Mouse (Mus musculus) thymus, postnatal 14 days (tissue): Measurements from ENCODE around the gene Mb.
"Not testable (repeated sequence)": the region's sequence is repeated elsewhere in the genome, so short reads cannot be mapped to it uniquely, and the experiment has no call there.

ENCODE experiments used
- DNase-seq: peaks from one replicate; pipeline ENCODE4 v3.0.0; 2021

Gene Mb

DNA sequence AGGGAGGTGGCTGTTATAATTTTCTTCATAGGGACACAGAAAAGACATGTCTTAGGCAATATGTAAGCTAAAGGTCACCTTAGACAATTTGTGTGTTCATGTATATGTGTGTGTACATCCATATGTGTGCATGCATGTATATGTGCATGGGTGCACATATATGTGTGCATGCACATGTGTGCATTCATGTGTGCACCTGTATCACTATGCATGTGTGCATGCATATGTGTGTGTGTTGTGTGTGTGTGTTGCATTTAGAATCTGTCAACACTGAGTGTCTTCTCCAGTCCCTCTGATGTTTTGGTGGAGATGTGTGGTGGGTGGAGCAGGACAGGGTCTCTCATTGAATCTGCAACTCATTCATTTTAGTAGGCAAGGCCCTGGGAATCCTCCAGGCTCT is 12.3 kb upstream of the Mb start:
- DNase-seq = no peak

DNA sequence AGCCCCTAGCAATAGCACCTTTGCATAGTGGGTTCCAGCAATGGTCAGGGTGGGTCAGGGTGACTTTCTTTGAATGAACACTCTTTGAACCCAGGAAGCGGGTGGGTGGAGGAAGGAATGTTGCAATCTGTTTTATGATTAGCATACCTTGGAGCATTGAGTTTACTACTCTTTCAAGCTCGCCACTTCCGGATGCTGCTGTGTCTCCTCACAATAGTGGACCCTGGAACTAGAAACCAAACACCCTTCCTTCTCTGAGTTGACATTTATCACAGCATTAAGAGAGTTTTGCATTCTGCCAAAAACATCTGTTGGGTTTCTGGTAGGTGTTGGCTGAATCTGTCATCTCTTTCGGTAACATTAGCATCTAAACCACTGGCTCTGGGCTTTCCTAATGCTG is 8.9 kb upstream of the Mb start:
- DNase-seq = not testable (repeated sequence)

DNA sequence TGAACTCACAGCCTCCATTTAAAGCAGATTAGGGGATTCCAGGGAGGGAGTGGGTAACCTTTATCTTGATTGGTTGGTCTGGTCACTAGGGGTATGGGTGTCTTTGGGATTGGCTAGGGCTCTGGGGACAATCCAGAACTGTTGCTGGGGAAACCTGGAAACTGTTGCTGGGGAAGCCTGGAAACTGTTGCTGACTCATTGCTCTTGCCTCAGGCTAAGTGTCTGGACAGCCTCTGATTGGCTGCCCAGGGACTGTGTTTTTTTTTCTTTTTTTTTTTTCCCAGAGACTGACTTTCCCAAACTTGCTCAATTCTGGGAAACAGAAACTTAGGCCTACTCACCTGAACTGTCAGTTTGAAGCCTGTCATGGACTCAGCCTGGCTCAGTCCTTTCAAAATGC is 8.1 kb upstream of the Mb start:
- no peak for DNase-seq

DNA sequence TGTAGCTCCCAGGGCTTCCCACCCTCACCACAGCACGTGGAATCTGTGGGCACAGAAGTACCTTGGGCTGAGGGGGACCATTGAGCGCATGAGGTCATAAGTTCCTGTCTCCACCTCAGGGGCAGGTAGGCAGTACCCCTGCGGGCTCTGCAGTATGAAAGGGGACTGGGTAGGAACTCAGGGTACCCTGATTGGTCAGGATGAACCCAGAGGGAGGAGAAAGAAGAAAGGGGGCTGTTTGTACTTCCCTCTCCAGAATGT is 6.3 kb upstream of the Mb start:
- no peak for DNase-seq

DNA sequence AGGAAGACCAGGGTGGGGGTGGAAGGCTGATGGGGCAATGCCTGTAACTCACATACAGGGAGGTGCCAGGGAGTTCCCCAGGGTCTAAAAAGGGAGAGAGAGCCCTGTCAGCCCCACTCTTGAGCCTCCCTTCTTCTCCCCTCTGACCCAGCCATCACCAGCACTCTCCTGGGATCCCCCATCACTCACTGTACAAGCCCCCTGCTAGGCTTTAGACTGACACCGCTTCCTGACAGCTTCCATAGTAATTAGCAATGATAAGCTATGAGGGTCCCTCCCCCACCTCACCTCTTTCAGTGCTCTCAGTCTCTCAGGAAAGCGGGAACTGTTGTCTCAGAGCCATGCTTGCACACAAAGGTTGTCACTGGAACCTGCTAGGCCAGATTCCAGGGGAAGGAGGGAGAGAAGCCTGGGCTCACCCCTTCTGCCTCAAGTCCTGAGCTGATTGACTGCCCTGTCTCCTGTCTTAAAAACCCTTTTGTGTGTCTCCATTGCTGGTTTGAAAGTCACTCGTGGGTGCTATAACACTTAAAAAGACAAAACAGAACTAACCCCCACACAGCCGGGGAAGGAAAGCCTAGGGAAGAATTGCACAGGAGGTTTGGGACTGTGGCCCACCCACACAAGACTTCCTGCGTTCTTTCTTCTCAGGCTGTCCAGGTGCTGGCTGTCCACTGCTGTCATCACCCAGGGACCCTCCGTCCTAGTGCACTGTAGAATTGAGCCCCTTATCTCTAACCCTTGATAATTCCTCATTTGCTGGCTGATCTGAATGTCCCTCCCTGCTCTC is 5.7 kb upstream of the Mb start:
- DNase-seq = no peak

DNA sequence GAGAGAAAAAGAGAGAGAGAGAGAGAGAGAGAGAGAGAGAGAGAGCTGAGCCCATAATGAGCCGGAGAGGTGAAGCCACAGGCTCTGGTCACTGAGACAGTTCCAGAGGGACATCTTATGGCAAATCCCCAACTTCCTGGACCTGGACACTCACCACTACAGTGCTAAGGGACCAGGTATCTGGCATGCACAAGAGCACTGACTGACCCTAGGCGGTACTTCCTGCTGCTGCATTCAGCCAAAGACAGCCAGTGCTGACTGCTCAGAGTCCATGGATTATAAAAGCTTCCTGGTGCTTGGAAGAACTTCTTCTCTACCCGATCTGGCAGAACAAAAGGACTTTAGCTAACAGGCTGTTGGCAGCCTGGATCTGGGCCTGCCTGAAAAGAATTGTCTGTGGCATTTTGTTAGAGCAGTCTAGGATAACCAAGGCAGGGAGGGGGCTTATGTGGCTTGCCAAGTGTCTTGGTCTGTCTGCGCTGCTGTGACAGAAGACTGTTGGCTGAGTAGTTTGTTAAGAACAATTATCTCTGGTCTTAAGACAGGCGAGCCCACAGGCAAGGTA is 4.2 kb upstream of the Mb start:
- no peak for DNase-seq

DNA sequence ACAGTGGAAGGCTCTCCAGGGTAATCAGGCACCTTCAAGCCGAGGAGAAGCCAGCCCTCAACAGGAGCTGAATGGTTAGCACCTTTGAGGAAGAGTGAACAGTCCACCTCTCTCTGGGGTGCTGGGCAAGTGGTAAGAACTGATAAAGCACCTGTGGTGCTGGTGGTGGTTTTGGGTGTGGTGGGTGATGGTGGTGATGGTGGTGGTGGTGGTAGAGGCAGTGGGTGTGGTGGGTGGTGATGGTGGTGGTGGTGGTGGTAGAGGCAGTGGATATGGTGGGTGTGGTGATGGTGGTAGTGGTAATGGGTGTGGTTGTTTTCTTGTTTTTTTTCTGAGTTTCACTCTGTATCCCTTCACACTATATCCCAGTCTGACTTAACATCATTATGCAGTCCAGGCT is 2.6 kb upstream of the Mb start:
- DNase-seq = no peak

DNA sequence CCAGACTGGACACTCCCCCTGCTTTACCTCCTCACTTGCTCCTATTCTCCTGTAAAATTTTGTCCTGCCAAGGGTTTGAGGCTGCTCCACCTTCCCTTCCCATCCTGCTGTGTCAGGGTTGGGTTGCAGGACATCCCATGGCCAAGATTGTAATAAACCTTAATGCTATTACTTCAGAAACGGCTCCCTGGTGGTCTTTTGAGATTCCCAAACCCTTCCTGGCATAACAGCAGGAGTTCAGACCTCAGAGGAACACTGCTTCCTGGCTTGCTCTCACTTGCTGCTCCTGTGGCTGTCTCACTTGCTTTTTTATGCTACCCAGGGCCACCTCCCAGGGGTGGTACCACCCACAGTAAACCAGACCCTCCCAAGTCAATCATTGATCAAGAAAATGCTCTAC is 1.7 kb upstream of the Mb start:
- DNase-seq = no peak

DNA sequence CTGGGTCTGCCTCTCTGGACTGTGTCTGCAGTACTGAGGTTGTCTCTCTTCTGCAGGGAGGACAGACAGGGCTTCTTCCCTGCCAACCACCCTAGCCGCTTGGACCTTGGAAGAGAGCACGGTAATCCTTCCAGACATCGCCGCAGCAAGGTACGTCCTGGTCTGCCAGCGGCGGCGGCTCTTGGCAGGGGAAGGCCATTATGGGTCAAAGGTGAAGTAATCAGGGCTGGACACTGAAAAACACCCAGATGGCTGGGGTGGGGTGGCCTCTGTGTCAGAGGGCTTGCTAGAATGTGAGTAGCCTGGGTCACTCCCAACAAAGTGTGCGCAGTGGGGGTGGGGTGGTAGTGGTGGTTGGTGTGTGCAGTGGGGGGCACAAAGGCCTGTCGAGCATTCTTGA is 4.9 kb downstream of the Mb start:
- DNase-seq = no peak

DNA sequence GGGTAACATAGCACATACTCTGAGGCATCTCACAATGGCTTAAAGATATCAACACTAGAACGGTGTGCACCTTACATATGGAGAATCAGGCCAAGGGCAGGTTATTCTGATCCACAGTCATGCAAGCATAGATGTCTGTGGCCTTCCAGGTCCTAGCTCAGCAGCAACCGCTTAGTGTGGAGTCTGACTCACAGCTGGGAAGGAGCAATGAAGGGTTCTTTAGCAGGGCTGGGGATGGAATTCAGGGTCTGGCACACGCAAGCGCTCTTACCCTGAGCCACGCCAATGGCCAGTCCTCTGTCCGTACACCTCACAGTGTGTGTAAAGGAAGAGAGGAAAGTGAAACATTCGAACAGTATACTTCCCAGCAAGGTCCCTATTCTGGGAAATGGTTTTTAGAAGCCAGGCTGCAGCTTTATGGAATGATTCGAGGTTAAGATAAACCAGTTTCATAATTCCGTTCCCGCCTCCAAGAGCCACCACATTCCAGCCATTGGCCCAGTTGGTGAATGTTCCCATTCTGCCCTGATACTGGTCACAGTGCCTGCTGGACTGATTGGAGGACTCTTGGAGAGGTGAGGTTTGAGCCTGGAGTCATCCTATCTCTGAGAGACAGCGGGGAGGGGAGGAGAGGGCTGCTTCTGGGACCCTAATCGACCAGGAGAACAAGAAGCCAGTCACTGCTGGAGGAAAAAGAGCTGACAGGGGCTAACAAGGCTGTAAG is 5.7 kb downstream of the Mb start, which contains the start of gene Apol6:
TSS of gene Apol6 (plus strand) at position 133 of the 724 bp plus-strand sequence.
- no peak for DNase-seq

DNA sequence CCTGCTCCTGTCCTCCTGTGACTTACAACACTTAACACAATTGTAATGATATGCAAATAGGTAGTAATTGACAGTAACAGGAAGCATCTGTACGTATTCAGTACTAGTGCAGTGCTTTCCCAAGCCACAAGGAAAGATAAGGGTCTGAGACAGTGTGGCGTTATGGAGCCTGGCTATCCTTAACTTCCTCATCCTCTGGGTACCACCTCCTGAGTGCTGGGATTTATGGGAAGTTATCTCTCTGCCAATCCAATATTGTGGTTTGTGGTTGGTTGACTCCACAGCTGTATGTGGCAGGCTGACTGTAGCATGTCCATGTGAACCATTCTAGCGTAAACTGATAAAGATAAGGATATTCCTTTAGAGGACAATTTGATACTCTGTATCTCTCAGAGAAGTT is 9.7 kb downstream of the Mb start:
- no peak for DNase-seq

DNA sequence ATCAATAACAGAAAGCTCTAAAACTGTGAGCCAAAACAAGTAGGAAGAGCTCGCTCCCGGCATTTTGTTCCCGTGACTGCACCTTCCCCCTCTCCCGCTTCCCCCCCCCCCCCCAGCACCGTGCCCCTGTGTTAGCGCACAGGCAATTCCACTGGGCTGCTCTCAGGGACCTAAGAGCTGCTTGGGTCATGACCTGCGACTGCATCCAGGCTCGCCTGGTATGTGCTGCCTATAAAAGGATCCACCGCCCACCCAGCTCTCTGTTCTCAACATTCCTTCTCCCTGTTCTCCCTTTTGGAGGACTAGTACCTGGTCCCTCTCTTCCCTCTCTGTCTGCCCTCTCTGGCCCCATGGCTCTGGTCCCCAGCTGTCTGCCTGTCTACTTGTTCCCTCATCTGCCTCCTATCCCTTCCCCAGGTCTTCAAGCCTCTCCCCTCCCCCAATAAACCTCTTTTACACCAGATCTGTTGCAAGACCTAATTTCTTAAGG is 11.2 kb downstream of the Mb start:
- DNase-seq = no peak

DNA sequence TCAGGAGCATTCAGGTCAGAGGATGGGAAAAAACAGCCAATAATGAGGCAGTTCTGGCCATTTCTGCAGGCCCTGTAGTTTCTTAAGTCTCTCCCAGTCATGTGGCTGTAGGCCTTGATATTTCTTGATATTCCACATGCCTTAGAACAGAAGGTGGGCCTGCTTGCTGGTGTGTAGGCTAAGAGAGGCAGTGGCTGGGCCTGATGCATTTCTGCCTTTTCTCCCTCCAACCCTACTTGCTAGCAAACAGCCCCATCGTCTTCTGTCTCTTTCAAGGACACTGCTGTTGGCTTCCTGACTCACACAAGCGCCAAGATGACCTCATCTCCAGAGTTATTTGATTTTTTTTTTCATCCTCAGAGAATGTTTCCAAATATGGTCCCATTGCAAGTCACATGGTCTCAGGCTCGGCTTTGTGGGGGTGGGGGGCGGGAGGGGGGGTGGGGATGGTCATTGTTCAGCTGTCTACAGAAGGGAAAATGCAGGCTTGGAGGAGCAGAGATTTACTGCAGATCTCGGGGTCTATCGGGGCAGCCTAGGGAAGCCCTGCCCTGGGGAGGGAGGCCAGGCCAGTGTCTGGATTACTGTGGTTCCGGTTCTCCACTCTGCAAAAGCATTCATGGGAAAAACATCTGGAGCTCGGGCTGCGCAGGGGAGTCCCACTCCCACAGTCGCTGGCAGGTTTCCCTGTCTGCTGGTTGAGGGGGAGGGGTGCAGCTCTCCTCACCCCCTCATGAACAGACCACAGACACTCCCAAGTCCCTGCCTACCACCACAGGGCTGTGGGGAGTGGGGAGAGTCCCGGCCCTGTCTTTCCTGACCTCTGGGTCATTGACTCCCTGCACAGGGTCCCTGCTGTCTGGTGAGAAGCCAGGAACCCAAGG is 12.9 kb downstream of the Mb start:
- no peak for DNase-seq

DNA sequence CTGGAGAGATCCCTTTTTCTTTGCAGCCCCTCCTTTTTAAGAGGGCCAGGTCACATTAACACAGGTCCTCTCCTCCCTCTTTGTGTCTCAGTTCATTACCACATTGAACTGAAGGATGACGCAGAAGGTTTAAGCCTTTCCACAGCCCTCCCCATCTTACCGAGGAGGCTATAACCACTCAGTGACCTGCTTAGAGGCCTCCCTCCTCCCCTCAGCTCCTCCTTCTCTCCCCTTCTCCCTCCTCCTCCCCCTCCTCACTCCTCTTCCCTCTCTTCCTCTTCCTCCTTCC is 13.5 kb downstream of the Mb start:
- DNase-seq = no peak

DNA sequence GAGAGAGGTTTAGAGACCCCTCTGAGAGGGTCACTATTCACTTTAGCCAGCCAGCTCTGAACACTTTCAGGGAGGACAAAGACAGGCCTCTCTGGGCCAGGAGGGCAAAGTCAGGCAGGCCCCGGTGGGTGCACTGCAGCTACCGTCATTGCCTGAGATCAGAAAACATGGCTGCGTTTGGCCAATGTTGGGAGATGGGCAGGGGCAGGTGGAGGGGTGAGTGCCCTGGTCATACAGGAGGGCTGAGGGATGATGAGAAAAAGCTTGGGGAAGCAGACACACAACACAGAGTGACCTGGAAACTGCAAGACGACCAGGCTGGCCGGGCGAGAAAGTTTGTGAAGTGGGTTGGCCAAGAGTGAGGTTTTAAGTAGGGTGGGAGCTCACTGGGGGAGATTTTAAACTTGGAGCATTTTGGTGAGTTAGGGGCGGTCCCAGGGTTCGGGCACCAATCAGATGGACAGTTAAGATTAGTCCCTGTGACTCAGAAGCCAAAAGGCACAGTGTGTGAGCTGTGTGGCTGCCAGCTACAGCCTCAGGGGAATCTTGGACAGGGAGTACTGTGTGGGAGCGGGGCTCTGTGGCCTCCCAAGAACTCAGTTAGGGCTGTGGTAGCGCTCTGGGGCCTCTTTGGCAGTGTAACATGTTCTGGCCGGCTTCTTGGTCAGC is 14.0 kb downstream of the Mb start:
- no peak for DNase-seq

DNA sequence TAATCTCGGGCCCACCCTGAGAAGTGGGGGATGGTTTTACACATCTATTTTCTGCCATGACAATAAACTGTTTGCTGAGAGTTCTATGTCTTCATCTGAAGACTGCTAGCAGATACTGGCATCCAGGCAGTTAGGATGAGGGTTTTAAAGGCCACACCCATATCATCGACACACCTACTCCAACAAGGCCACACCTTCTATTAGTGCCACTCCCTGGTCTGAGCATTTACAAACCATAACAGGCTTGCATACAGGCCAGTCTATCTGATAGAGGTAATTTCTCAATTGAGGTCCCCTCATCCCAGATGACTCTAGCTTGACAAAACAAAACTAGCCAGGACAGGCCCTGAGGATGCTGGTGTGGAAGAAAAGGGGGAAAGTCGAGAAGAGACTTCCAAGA is 14.8 kb downstream of the Mb start:
- DNase-seq = no peak

DNA sequence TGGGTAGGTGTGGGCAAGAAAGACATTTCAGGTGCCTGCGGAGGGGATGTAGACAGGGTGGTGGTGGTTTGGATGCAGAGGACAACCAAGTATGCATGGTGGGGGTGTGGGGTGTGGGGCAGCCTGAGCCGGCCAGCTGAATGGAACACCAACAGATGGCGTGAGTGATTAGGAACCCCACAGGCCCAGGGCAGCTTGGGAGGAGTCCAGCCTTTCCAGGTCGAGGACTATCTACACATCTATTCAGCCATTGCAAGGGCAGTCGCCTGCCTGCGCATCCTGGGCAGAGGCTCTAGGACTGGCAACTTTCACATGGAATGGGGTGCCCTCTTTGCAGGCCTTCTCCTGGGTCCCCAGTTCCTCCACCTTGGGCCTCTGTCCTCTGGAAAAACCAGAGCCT is 15.9 kb downstream of the Mb start:
- DNase-seq = no peak

DNA sequence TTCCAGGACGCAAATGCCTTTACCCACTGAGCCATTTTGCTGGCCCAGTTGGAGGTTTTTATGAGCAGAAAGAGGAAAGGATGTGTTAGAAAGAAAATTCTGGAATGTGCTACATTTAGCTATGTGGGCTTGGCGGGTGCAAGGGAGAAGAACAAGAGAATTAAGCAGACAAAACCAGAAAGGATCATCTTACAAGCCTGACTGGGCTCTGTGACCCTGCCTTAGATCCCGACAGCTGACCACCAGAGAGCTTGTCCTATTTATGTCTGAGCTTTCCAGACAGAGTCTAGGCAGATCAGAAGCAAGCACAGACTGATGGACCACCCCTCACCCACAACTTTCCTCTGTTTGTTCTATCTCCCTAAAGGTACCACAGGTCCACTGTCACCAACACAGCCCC is 19.2 kb downstream of the Mb start:
- no peak for DNase-seq

DNA sequence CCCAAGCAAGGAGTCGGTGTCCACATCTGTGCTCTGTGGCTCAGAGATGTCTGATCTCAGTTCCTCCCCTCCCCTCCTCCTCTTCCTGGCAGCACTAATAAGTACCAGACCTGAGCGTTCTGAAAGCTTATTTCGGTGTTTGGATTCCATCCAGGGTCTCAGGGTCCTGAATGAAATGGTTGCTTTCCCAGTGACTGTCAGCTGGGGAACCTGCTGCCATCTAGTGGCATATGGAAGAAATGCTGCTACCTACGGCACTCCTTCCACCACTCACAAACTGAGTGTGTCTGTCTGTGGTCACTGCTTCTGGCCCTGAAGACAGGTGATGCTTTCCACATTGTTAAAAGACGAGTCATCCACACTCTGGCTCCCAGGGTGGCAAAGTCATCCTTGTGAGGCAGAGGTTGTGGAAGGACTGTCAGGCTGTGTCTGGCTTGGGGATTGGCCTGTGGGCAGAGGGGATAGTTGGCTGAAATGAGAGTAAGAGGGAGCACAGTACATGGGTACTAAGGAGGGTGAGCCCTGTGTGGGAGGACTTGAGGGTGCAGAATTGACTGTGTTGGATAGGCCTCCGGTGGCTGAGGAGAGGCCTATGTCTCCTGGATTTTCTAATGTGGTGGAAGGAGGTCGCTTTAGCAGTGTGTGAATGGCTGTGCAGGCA is 21.0 kb downstream of the Mb start:
- DNase-seq = peak; percentile 10

DNA sequence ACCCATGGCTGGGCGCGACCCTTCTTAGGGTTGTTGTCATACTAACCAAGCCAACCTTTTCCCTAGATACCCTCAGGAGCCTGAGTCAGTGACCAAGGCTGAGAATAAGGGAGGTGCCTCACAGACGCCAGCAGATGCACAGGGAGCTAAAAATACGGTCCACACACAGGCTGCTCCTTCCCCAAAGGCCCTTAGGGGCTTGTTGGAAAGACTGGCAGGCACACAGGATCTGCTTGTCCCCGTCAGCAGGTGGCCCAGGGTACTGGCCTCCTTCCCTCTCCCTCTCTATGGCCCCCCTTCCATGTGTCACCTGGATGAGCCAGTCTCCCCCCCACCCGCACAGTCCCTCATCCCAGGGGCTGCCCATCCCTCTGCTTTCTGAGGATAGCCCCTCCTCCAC is 22.8 kb downstream of the Mb start:
- no peak for DNase-seq

DNA sequence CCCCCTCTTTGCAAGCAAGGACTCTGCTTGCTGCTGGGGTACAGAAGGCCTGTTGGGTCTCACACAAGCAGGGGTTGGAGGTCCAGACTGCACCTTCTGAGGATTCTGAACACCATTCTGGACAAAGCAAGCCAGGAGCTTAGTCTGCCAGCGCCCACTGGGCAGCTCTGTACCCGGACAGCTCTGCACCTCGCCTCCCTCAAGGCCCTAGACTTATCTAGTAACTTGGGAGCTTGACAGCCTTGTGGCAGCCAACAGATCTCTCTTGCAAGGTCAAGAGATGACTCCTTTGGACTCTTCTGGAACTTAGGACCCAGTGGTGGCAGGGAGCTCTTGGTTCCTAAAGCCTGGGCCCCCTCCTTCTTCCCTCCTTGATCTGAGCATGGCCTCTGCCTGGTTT is 23.4 kb downstream of the Mb start:
- DNase-seq = no peak

DNA sequence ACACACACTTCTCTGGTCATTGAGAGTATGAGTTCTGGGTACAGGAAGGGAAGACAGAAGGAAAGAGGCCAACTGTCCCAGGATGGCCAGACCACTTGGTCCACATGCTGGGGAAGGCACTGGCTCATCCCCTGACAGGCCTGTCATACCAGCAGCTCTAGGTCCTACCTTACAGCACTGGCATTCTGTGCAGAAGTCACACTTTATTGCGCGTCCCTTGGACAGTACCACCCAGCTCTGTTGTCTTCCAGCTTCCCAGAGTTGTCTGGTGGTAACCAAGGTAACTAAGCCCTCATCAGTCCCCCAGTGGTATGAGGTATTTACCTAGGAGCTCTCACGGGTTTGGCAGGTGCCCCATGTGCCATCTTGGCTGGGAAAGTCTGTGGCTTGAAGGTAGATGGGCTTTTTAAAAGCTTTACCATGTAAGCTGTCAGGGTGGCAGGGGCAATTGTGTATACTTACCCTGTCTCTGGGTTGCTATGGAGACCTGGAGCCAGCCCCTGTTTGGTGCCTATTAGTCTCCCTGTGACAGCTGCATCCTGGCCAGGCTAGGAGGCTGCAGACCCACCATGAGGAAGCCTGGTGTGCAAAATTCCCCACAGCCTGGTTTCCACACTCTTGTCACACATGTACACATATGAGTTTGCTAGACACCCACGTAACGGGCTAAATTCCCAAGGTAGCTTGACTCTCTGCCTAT is 24.4 kb downstream of the Mb start:
- DNase-seq = no peak
